7 mouse cellular contexts compared by ENCODE assay signal in the genomic region with DNA sequence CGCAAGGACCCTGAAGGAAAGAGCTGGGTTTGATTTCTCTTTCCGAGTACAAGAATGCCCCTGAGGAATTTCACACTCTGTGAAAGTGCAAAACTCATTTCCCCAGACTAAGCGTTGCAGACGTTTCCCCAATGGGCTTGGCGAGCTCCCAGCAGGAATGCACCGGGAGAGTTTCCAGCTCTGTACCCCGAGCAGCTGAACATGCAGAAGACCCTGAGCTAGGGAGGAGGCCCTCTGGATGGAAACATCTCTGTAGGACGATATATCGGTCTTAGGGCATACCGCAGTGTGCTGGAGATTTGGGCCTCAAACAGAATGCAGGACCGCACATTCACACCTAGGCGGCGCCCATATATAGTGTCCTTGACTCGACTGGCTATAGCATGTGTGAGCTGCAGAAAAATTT. TPM values are rescaled to one million over a fixed set of nuclear protein-coding genes. Genes with fewer than 3 reads are reported as not detected.
DNase-seq lines count a peak whose midpoint lies in the region; ATAC-seq and TF ChIP-seq lines count a peak whose summit lies in the region.

No protein-coding gene starts in this region.

- peak; percentile 42 for ATAC-seq in granulocyte monocyte progenitor cell, adult 5-6 weeks (replicated peaks; ENCODE audit: poor library complexity, severe bottlenecking)
- ATAC-seq in limb, embryonic 13.5 days (ENCODE audit: low FRiP score, low read depth): peak; percentile 26; the same call in 1 of the 2 replicates
- no peak for ATAC-seq in midbrain, embryonic 12.5 days (ENCODE audit: low FRiP score, low read depth)

- TF ChIP-seq CTCF in small intestine, adult 2 months (IDR thresholded peaks at IDR 0.05; ENCODE audit: extremely low read depth, insufficient read length, insufficient replicate concordance, low read depth, low read length): peak; percentile 56; the same call in 1 of the 2 replicates

- peaks cover 44% of the 10 kb centered on the region for H3K4me1 ChIP-seq in limb, embryonic 13.5 days
- peaks cover 23% of the 10 kb centered on the region for H3K4me1 ChIP-seq in midbrain, embryonic 12.5 days
- H3K4me1 ChIP-seq in small intestine, adult 2 months (ENCODE audit: control insufficient read depth, insufficient read depth, insufficient read length, low read length): peaks cover 14% of the 10 kb centered on the region

- H3K36me3 ChIP-seq in limb, embryonic 13.5 days: no peaks in the 10 kb centered on the region
- H3K36me3 ChIP-seq in midbrain, embryonic 12.5 days: no peaks in the 10 kb centered on the region
- H3K36me3 ChIP-seq in small intestine, adult 2 months (ENCODE audit: control insufficient read depth, insufficient read depth, low read length): no peaks in the 10 kb centered on the region

- peak; percentile 73 for DNase-seq in adrenal gland, postnatal 14 days
- peak; percentile 84 for DNase-seq in embryo, embryonic 10 days (ENCODE audit: low spot score)
- peak; percentile 73 for DNase-seq in kidney, adult 18-20 months

- H3K4me2 ChIP-seq in limb, embryonic 13.5 days (replicated peaks): peak overlapping the region; percentile 71
- peak overlapping the region; percentile 62 for H3K4me2 ChIP-seq in midbrain, embryonic 12.5 days (replicated peaks)

- no peak for TF ChIP-seq POLR2A in small intestine, adult 2 months (IDR thresholded peaks at IDR 0.05; ENCODE audit: low read depth, low read length)

- peak overlapping the region; percentile 65 for H3K9ac ChIP-seq in limb, embryonic 13.5 days
- peak overlapping the region; percentile 40; the same call in 1 of the 2 replicates for H3K9ac ChIP-seq in midbrain, embryonic 12.5 days (replicated peaks)

- 2% methylated on average over 14 of the region's 14 CpGs for WGBS in limb, embryonic 13.5 days
- WGBS in midbrain, embryonic 12.5 days: 5% methylated on average over 14 of the region's 14 CpGs
- WGBS in small intestine, adult 2 months: 13% methylated on average over 14 of the region's 14 CpGs

- H3K27ac ChIP-seq in limb, embryonic 13.5 days: peak overlapping the region; percentile 98
- no peak overlapping the region; the same call in 1 of the 2 replicates for H3K27ac ChIP-seq in midbrain, embryonic 12.5 days (replicated peaks)
- H3K27ac ChIP-seq in small intestine, adult 2 months (ENCODE audit: insufficient read depth, low read depth, low read length): peak overlapping the region; percentile 29

- no peaks in the 10 kb centered on the region for H3K9me3 ChIP-seq in limb, embryonic 13.5 days
- H3K9me3 ChIP-seq in midbrain, embryonic 12.5 days: no peaks in the 10 kb centered on the region

- H3K4me3 ChIP-seq in limb, embryonic 13.5 days: peak overlapping the region; percentile 40
- peak overlapping the region; percentile 36 for H3K4me3 ChIP-seq in midbrain, embryonic 12.5 days
- peak overlapping the region; percentile 54 for H3K4me3 ChIP-seq in small intestine, adult 2 months (ENCODE audit: low read depth, low read length)

- peaks cover 33% of the 10 kb centered on the region for H3K27me3 ChIP-seq in limb, embryonic 13.5 days
- H3K27me3 ChIP-seq in midbrain, embryonic 12.5 days: peaks cover 85% of the 10 kb centered on the region
- H3K27me3 ChIP-seq in small intestine, adult 2 months (ENCODE audit: control insufficient read depth, insufficient read depth, low read length): peaks cover 14% of the 10 kb centered on the region; the same call in 1 of the 2 replicates

RNA-seq across cellular contexts. Expression of gene Creb3l1, which starts 31.5 kb away (rescaled TPM):
- 11.7 and 12.6 TPM in 2 replicates for total RNA-seq in adrenal gland, postnatal 14 days (2021)
- total RNA-seq in granulocyte monocyte progenitor cell, adult 5-6 weeks (2014; fragmentation: Nextera tagmentation): 1.1 and 2.2 TPM in 2 replicates
- 0.69 TPM in 1 of 2 replicates, not detected in the other for total RNA-seq in granulocyte monocyte progenitor cell, adult 5-6 weeks (2017)
- 10.1 and 10.9 TPM in 2 replicates for polyA plus RNA-seq in limb, embryonic 13.5 days (2015; fragmentation: Nextera tagmentation; extraction: Ambion mirVana)
- 2.5 TPM in 2 replicates for polyA plus RNA-seq in midbrain, embryonic 12.5 days (2016; fragmentation: Nextera tagmentation; extraction: Ambion mirVana)
- polyA plus RNA-seq in small intestine, adult 2 months (2012; rRNA removed): 22.5 and 25.4 TPM in 2 replicates

RNA-seq across cellular contexts. Expression of gene Phf21a, which starts 37.1 kb away (rescaled TPM):
- 68.1 and 82.3 TPM in 2 replicates for total RNA-seq in adrenal gland, postnatal 14 days (2021)
- total RNA-seq in granulocyte monocyte progenitor cell, adult 5-6 weeks (2014; fragmentation: Nextera tagmentation): 28.5 and 69.2 TPM in 2 replicates
- total RNA-seq in granulocyte monocyte progenitor cell, adult 5-6 weeks (2017): 25.9 and 33.4 TPM in 2 replicates
- 38.9 and 46.8 TPM in 2 replicates for polyA plus RNA-seq in limb, embryonic 13.5 days (2015; fragmentation: Nextera tagmentation; extraction: Ambion mirVana)
- 45.6 and 46.8 TPM in 2 replicates for polyA plus RNA-seq in midbrain, embryonic 12.5 days (2016; fragmentation: Nextera tagmentation; extraction: Ambion mirVana)
- polyA plus RNA-seq in small intestine, adult 2 months (2012; rRNA removed): 15.6 and 28.4 TPM in 2 replicates
